Mouse (Mus musculus) ES-E14 (cell line): Measurements from ENCODE around the gene Prg4. TPM values are rescaled to one million over a fixed set of nuclear protein-coding genes. Genes with fewer than 3 reads are reported as not detected.

ENCODE experiments used
- DNase-seq: peaks from one replicate; pipeline ENCODE4 v3.0.0-alpha.2; 2013; ENCODE audit warnings: low read depth, low spot score
- H3K27ac ChIP-seq: 2 replicates; pipeline ENCODE4 v1.5.1; 2012; ENCODE audit warnings: low read depth, mild to moderate bottlenecking, low read length, moderate library complexity, mixed read lengths; ENCODE audit not compliant: poor library complexity, insufficient read depth, severe bottlenecking
- H3K36me3 ChIP-seq: 2 replicates; pipeline ENCODE4 v1.6.1; 2012; ENCODE audit warnings: mild to moderate bottlenecking, low read length, moderate library complexity, mixed read lengths; ENCODE audit not compliant: control insufficient read depth, poor library complexity, insufficient read depth, severe bottlenecking
- H3K4me1 ChIP-seq, 2 experiments: fragments of 150-350 bp in 1 of 2; sonication (generic) in 1 of 2; 2 replicates each; pipeline ENCODE4 v1.6.1; 2012; ENCODE audit warnings: low read length in 2 of 2, mild to moderate bottlenecking in 1 of 2, mixed read lengths in 1 of 2; ENCODE audit not compliant: control insufficient read depth in 2 of 2, insufficient read depth in 2 of 2, poor library complexity in 1 of 2
- H3K4me3 ChIP-seq, 2 experiments: fragments of 150-350 bp in 1 of 2; sonication (generic) in 1 of 2; 2 replicates each; pipeline ENCODE4 v1.5.1; 2012; ENCODE audit warnings: low read length in 2 of 2, low read depth in 1 of 2, mild to moderate bottlenecking in 1 of 2, mixed read lengths in 1 of 2; ENCODE audit not compliant: insufficient read depth in 1 of 2, poor library complexity in 1 of 2, severe bottlenecking in 1 of 2
- H3K9ac ChIP-seq: 2 replicates; pipeline ENCODE4 v1.6.1; 2012; ENCODE audit warnings: low read depth, mild to moderate bottlenecking, low read length, mixed read lengths; ENCODE audit not compliant: poor library complexity, insufficient read depth, severe bottlenecking
- H3K9me3 ChIP-seq: fragments of 150-350 bp; sonication (generic); 2 replicates; pipeline ENCODE4 v1.6.1; 2012; ENCODE audit warnings: low read depth, mild to moderate bottlenecking, low read length; ENCODE audit not compliant: control insufficient read depth, insufficient read depth
- CHD2 ChIP-seq: IDR thresholded peaks from 2 replicates; pipeline ENCODE4 v1.6.1; 2014; ENCODE audit warnings: mild to moderate bottlenecking, low read depth, low read length, inconsistent platforms
- HCFC1 ChIP-seq: IDR thresholded peaks from 2 replicates; pipeline ENCODE4 v1.6.1; 2012; ENCODE audit warnings: low read length, inconsistent platforms, borderline replicate concordance; ENCODE audit not compliant: insufficient read depth
- MAFK ChIP-seq: IDR thresholded peaks from 2 replicates; pipeline ENCODE4 v1.6.1; 2014; ENCODE audit warnings: mild to moderate bottlenecking, low read depth, low read length, inconsistent platforms; ENCODE audit not compliant: insufficient read depth
- ZC3H11A ChIP-seq: IDR thresholded peaks from 2 replicates; pipeline ENCODE4 v1.6.1; 2012; ENCODE audit warnings: low read depth, mild to moderate bottlenecking, inconsistent platforms, low read length, borderline replicate concordance
- ZNF384 ChIP-seq: IDR thresholded peaks from 2 replicates; pipeline ENCODE4 v1.6.1; 2012; ENCODE audit warnings: low read depth, low read length, inconsistent platforms
- in situ Hi-C, 2 experiments: fragments of 600-800 bp; cut with MboI; formaldehyde crosslinking; loops; one replicate each; pipeline ENCODE4 v1.15.1; 2025; ENCODE audit warnings: low sequenced_read_pairs in 2 of 2, inconsistent platforms in 1 of 2; ENCODE audit not compliant: unreplicated experiment in 2 of 2
- total RNA-seq: library from RNA; depleted of rRNA; stranded (reverse); fragments of 300-350 nt; gene quantifications from 2 replicates; pipeline ENCODE4 v1.2.3, GENCODE M21; 2012

The Prg4 gene
- total RNA-seq, 1 experiment: 0.22 TPM

DNA sequence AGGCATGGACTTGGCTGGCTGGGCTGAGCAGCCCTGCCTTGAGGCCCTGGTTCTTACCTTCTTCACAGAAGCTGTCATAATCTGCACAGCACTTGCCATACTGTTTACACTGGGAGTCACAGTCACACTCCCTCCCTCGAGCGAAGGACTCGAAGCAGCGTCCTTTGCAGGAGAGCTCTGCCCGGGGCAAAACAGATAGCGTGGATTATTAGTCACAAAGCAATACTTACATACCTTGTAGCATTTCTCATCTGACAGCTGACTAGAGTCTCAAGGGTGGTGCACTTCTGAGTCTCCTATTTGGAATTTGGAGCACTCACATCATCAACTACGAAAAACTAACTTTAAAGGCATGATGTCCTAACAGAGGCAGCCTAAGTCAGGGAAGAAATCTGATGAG lies 5.4 kb downstream of the Prg4 start:
- H3K27ac ChIP-seq: no peak overlapping the region
- H3K4me3 ChIP-seq: no peak overlapping the region
- no peaks in the 10 kb centered on the region for H3K36me3 ChIP-seq
- TF ChIP-seq CHD2: no peak
- no peak for TF ChIP-seq HCFC1
- no peak for TF ChIP-seq ZNF384
- no peak for TF ChIP-seq MAFK
- TF ChIP-seq ZC3H11A: no peak
- DNase-seq: no peak
- no peaks in the 10 kb centered on the region for H3K4me1 ChIP-seq
- no peak overlapping the region for H3K9ac ChIP-seq
- in situ Hi-C loops: no loop called here
- H3K9me3 ChIP-seq: no peaks in the 10 kb centered on the region

DNA sequence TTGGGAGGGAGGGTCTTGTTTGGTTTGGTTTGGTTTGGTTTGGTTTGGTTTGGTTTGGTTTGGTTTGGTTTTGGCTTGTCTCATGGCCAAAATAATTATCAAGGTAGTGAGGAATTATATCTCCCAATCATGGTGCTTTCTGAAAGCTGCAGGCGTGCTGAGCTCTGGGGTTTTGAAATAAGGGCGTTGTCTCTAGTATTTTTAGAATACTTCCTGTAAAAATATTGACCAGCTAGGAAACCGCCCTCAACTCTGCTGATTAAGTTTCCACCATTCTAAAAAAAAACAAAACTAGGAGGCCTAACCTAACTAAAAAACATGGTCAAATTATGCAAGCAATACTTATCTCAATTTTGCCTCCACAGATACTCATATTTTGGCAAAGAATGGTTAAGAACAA lies 6.4 kb downstream of the Prg4 start:
- in situ Hi-C loops: no loop called here
- TF ChIP-seq MAFK (no peak), ZC3H11A (no peak), HCFC1 (no peak), ZNF384 (no peak), CHD2 (no peak)

GRCm38 (mm10) chr1:150458977-150459376 lies 7.0 kb downstream of the Prg4 start:
- Histone ChIP-seq H3K27ac (no peak overlapping the region), H3K4me1 (no peaks in the 10 kb centered on the region), H3K9ac (no peak overlapping the region), H3K4me3 (no peak overlapping the region), H3K9me3 (no peaks in the 10 kb centered on the region), H3K36me3 (no peaks in the 10 kb centered on the region)
- TF ChIP-seq ZC3H11A (no peak), CHD2 (no peak), MAFK (no peak), HCFC1 (no peak), ZNF384 (no peak)
- DNase-seq: no peak
- in situ Hi-C loops: no loop called here

More for the DNA sequence above, 6.4 kb downstream of the Prg4 start:
- Histone ChIP-seq H3K4me1 (no peaks in the 10 kb centered on the region), H3K9ac (no peak overlapping the region), H3K4me3 (no peak overlapping the region), H3K9me3 (no peaks in the 10 kb centered on the region), H3K27ac (no peak overlapping the region), H3K36me3 (no peaks in the 10 kb centered on the region)
- DNase-seq: no peak

- Histone ChIP-seq H3K27ac (no peak overlapping the region), H3K4me3 (no peak overlapping the region), H3K36me3 (peaks cover 19% of the 10 kb centered on the region), H3K9me3 (no peaks in the 10 kb centered on the region), H3K4me1 (no peaks in the 10 kb centered on the region), H3K9ac (no peak overlapping the region)
- TF ChIP-seq HCFC1: no peak
- DNase-seq: no peak
- in situ Hi-C loops: loop anchor here in 1 of 2 experiments (25.0 kb wide), 1 partner anchor 921 kb away; no protein-coding TSS in a partner anchor
Observed at GRCm38 (mm10) chr1:150441731-150442130, 24.2 kb downstream of the Prg4 start.

DNA sequence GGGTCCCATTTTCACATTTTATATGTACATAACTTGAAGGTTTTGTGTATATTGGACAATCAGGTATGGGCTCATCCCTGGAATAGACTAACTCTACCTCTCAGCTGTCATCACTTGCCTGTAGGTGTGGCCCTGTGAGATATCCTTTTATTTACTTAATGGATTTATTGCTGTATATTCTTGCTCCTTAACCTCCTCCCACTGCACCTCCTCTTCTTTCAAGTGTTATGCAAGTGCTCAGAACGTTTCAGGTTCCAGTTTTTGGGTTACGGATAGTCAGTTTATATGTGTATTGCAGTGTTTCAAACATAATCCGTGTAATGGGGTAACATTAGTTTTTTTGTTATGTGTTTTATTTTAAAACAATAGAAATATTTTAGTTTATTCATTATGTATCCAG lies 27.3 kb downstream of the Prg4 start:
- Histone ChIP-seq H3K4me1 (no peaks in the 10 kb centered on the region), H3K36me3 (peaks cover 20% of the 10 kb centered on the region), H3K9me3 (no peaks in the 10 kb centered on the region), H3K9ac (no peak overlapping the region), H3K27ac (no peak overlapping the region), H3K4me3 (no peak overlapping the region)
- DNase-seq: no peak
- TF ChIP-seq CHD2 (no peak), HCFC1 (no peak), MAFK (no peak), ZNF384 (no peak), ZC3H11A (no peak)
- in situ Hi-C loops: loop anchor here in 1 of 2 experiments (25.0 kb wide), 1 partner anchor 924 kb away; no protein-coding TSS in a partner anchor
